Mouse (Mus musculus): Measurements from ENCODE around the gene Gabrb3.

GRCm38 (mm10) chr7:57386517-57387340 is 32.8 kb upstream of the Gabrb3 start, which contains the start of gene Gabrg3:
- TF ChIP-seq CTCF (IDR thresholded peaks at IDR 0.05; ENCODE audit: control insufficient read depth, insufficient read depth, low read length): no peak
- no peak for TF ChIP-seq POLR2A (IDR thresholded peaks at IDR 0.05; ENCODE audit: borderline replicate concordance, control insufficient read depth, low read depth, low read length)
